Mouse (Mus musculus) left cerebral cortex, postnatal 36 days (tissue): Measurements from ENCODE around the gene Psg18. TPM values are rescaled to one million over a fixed set of nuclear protein-coding genes. Genes with fewer than 3 reads are reported as not detected.
"Not testable (repeated sequence)": the region's sequence is repeated elsewhere in the genome, so short reads cannot be mapped to it uniquely, and the experiment has no call there.

Source experiments
- DNase-seq, 2 experiments: peaks; one replicate each; pipeline ENCODE4 v3.0.0; 2021 to 2022; ENCODE audit warnings: low spot score in 2 of 2, mixed read lengths in 1 of 2
- intact Hi-C: fragments of 180-260 bp; cut with DNase I; formaldehyde crosslinking; loops from one replicate; pipeline ENCODE4 v1.15.1; 2025
- total RNA-seq, 2 experiments: library from RNA; stranded (reverse); gene quantifications; 2 replicates each; pipeline ENCODE4 v1.2.3; 2021

Gene Psg18
- total RNA-seq, result not detected

DNA sequence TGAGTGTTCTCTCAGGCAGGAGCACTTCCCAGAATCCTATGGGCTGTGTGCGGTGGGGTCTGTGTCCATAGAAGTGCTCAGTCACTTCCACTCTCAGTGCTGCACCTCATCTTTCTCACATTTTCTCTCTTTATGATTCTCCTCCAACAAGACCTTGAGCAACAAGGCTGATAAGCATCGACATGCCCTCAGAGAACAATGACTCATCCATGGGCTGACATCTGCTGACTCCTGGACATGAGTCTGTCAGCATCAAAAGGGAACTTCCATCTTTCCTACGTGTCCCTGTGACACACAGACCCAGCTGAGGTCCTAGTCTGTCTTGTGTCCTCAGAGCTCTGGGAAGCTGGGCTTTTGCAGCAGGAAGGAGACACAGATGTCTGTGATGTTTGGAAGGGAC, at the start of gene Psg18:
Psg18 (minus strand) TSS at position 101 of the 400 bp plus-strand sequence.
- DNase-seq, intact Hi-C loops: not testable (repeated sequence)

DNA sequence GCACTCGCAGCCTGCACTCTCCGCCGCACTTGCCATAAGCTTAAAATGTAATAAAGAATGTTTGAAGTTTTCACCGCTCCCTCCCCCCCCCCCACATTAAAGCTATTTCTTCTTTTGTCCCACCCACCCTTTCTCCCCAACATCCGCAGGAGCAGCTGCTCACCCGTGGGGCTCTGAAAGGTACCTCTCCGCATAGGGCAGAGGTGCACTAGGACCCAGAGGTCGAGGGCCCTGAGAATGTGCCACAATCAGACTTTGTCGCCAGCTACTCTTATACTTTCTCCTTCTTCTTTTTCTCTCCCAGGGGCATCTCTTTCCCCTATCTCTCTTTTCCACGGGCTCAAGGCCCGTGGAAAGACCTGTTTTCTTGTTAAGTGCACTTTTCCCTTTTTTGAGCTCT, 48.6 kb upstream of the Psg18 start:
- no peak for DNase-seq
- intact Hi-C loops, result no loop called here

DNA sequence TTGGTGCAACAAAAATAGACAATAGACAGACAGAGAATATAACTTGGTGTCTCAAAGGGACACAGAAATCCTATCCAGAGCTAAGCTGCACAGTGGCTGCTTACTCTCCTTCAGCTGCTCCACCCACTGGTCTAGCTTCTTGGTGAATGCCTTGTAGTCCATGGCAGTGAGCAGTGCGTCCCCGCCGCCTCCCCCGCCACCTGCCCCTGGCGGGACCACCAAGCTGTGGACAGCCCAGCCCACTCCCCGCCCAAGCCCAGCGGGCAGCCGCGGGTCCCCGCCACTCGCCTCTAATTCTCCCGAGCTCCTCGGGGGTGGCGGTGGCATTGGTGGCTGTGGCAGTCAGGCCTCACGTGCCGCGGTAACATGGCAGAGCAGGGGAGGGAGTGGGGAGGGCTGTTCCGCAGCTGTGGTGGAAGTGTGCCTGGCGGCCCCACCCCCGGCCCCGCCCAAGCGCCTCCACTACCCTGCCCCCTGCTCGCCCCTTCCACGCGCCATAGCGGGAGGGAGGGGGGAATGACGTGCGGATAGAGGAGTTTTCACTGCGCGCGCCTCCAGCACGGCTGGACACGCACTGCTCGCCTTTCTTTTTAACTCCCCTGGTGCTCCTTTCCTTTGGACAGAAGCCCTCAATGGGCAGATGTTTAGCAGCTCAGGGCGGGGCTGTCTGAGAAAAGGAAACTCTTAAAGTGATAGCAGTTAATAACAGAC, 47.9 kb upstream of the Psg18 start:
- intact Hi-C loops, result no loop called here
- no peak for DNase-seq

DNA sequence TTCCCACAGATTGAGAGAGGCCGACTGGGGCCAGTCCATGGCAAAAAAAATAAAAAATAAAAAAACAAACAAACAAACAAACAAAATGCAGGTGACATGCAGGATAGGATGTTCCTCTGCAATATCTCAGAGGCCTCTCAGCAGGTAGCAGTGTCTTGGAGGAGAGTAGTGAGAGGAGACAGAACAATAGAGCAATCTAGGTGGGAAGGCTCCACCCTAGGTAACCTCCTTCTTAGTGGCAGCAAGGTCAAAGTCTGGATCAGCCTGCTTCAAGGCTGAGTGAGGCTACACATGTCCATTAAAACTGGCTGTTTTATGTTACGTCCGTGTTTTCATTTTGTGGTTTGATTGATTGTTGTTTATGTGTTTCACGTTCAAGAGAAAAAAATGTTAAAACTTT, 36.7 kb upstream of the Psg18 start:
- DNase-seq, intact Hi-C loops: not testable (repeated sequence)

DNA sequence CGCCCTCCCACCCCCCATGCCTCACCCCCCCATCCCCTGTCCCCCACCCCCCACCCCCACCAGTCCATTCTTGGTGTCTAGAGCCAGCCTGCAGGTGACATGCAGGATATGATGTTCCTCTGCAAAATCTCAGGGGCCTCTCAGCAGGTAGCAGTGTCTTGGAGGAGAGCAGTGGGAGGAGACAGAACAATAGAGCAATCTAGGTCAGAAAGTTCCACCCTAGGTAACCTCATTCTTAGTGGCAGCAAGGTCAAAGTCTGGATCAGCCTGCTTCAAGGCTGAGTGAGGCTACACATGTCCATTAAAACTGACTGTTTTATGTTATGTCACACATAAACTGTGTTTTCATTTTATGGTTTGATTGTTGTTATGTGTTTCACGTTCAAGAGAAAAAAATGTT, 23.5 kb upstream of the Psg18 start:
- no peak for DNase-seq
- intact Hi-C loops, result no loop called here

DNA sequence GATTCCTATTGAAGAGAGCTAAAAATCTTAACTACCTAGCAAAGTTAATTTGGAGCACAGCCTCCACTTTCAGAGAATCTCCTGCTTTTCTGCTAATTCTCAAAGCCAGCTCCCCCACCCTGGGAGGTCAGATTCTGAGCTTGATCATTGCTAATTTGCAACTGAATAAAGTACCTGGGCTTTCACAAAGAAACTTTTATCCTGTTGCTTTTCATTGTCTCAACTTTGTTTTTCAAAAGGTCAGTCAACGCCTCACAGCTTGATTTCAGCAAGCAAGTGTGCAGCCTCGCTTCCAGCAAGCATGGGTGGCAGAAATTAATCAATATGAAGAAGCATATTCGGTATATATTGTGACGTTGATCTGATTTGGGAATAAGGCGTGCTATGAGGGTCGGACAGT, 19.4 kb downstream of the Psg18 start:
- DNase-seq, intact Hi-C loops: not testable (repeated sequence)

Other genes with a start within 250 kb of the Psg18 start
- gene Igfl3, start 178.5 kb downstream of the Psg18 start, total RNA-seq, result not detected
- not detected for gene Mill1, start 109.7 kb downstream of the Psg18 start, total RNA-seq
- not detected for gene Psg28, start 77.0 kb upstream of the Psg18 start, total RNA-seq
- not detected for gene Psg26, start 129.2 kb upstream of the Psg18 start, total RNA-seq
- not detected for gene Psg25, start 177.3 kb upstream of the Psg18 start, total RNA-seq
- not detected for gene Psg27, start 212.3 kb upstream of the Psg18 start, total RNA-seq